8 mouse cellular contexts compared by ENCODE assay signal in genomic region chr2:170220443-170220842, GRCm38 (mm10).
DNase-seq lines count a peak whose midpoint lies in the region; ATAC-seq lines count a peak whose summit lies in the region.

No protein-coding gene starts in this region.

- H3K4me2 ChIP-seq in kidney, embryonic 16.5 days (replicated peaks; ENCODE audit: low read depth, low read length) = peak overlapping the region; percentile 75
- H3K4me2 ChIP-seq in intestine, embryonic 15.5 days (replicated peaks) = peak overlapping the region; percentile 72

- peak overlapping the region; percentile 87 for H3K27ac ChIP-seq in kidney, embryonic 16.5 days (ENCODE audit: low read length)
- 0 out of 2 replicates have a peak overlapping the region, but pooled peaks have one; percentile 23 for H3K27ac ChIP-seq in intestine, embryonic 15.5 days

- H3K4me1 ChIP-seq in kidney, embryonic 16.5 days (ENCODE audit: insufficient read depth, low read length) = peaks cover 51% of the 10 kb centered on the region
- peaks cover 27% of the 10 kb centered on the region for H3K4me1 ChIP-seq in intestine, embryonic 15.5 days (replicated peaks)

- H3K4me3 ChIP-seq in kidney, embryonic 16.5 days (ENCODE audit: low read length) = peak overlapping the region; percentile 47
- H3K4me3 ChIP-seq in intestine, embryonic 15.5 days (replicated peaks) = peak overlapping the region; percentile 23

- H3K36me3 ChIP-seq in kidney, embryonic 16.5 days (ENCODE audit: insufficient read depth, low read length) = no peaks in the 10 kb centered on the region
- H3K36me3 ChIP-seq in intestine, embryonic 15.5 days = no peaks in the 10 kb centered on the region

- WGBS in kidney, embryonic 16.5 days = 2% methylated on average over 11 of the region's 11 CpGs
- WGBS in intestine, embryonic 15.5 days = 13% methylated on average over 11 of the region's 11 CpGs

- ATAC-seq in kidney, embryonic 16.5 days (ENCODE audit: low FRiP score, low TSS enrichment) = 0 out of 2 replicates have a peak, but pooled peaks have one; percentile 33
- no peak for ATAC-seq in intestine, embryonic 15.5 days

- no peaks in the 10 kb centered on the region for H3K9me3 ChIP-seq in kidney, embryonic 16.5 days (ENCODE audit: low read length)
- no peaks in the 10 kb centered on the region for H3K9me3 ChIP-seq in intestine, embryonic 15.5 days

- H3K9ac ChIP-seq in kidney, embryonic 16.5 days (replicated peaks; ENCODE audit: low read length) = peak overlapping the region; percentile 61
- H3K9ac ChIP-seq in intestine, embryonic 15.5 days = no peak overlapping the region

- intact Hi-C loops in left cerebral cortex, postnatal 10 days (cut with DNase I) = no loop called here

- no peak for DNase-seq in kidney, adult 8-10 months
- DNase-seq in embryo, embryonic 9.5 days (ENCODE audit: extremely low spot score) = peak; percentile 64
- DNase-seq in neural tube, embryonic 10.5 days (ENCODE audit: extremely low spot score, low spot score) = peak; percentile 56
- no peak for DNase-seq in left cerebral cortex, postnatal 10 days (ENCODE audit: extremely low spot score in 1 of 2, low spot score in 2 of 2)
- no peak for DNase-seq in spleen, postnatal 14 days (ENCODE audit: low spot score in 2 of 2)
- no peak for DNase-seq in urinary bladder, postnatal 10 days (ENCODE audit: low spot score)

- no peaks in the 10 kb centered on the region for H3K27me3 ChIP-seq in kidney, embryonic 16.5 days (ENCODE audit: insufficient read depth, low read length)
- no peaks in the 10 kb centered on the region for H3K27me3 ChIP-seq in intestine, embryonic 15.5 days (replicated peaks)

Comparison
In these comparisons a context has a peak if more than half of its experiments do, and no peak if none do; other contexts are left out.
1. DNase-seq: peak in embryo, embryonic 9.5 days (single experiment) and neural tube, embryonic 10.5 days (single experiment); none in kidney, adult 8-10 months (0 of 2), left cerebral cortex, postnatal 10 days (0 of 2), spleen, postnatal 14 days (0 of 2) and urinary bladder, postnatal 10 days (single experiment).